Mouse (Mus musculus): ENCODE measurements around the gene Kif2c. TPM values are rescaled to one million over a fixed set of nuclear protein-coding genes. Genes with fewer than 3 reads are reported as not detected.
"Not testable (repeated sequence)": the region's sequence is repeated elsewhere in the genome, so short reads cannot be mapped to it uniquely, and the experiment has no call there.

The Kif2c gene
- polyA plus RNA-seq, 1 experiment from 2014 or later: 45.8 TPM

- H3K27ac ChIP-seq (replicated peaks): peak overlapping the region; percentile 65
Measured at GRCm38 (mm10) chr4:117182759-117183096, 289 bp upstream of the Kif2c start.

GRCm38 (mm10) chr4:117169936-117170335 is 12.5 kb downstream of the Kif2c start:
- H3K36me3 ChIP-seq: peaks cover 92% of the 10 kb centered on the region
- 87% methylated on average over 5 of the region's 5 CpGs for WGBS
- ATAC-seq (ENCODE audit: insufficient number of reproducible peaks, low FRiP score, low TSS enrichment, low read depth): no peak

More at GRCm38 (mm10) chr4:117182759-117183096, 289 bp upstream of the Kif2c start:
- Histone ChIP-seq H3K4me1 (peaks cover 17% of the 10 kb centered on the region), H3K9ac (peak overlapping the region; percentile 41), H3K4me2 (replicated peaks) (peak overlapping the region; percentile 93), H3K36me3 (peaks cover 19% of the 10 kb centered on the region; the same call in 1 of the 2 replicates), H3K4me3 (replicated peaks) (peak overlapping the region; percentile 73)
- peak; percentile 14; the same call in 1 of the 2 replicates for ATAC-seq (ENCODE audit: insufficient number of reproducible peaks, low FRiP score, low TSS enrichment, low read depth)
- not testable (repeated sequence) for H3K9me3 ChIP-seq (replicated peaks); H3K27me3 ChIP-seq
- 10% methylated on average over 9 of the region's 9 CpGs for WGBS

GRCm38 (mm10) chr4:117161183-117161582 is 21.3 kb downstream of the Kif2c start:
- 71% methylated on average over 4 of the region's 4 CpGs for WGBS
- no peak overlapping the region for H3K9ac ChIP-seq

More at GRCm38 (mm10) chr4:117169936-117170335, 12.5 kb downstream of the Kif2c start:
- Histone ChIP-seq H3K4me2 (replicated peaks) (no peak overlapping the region), H3K9ac (no peak overlapping the region), H3K27me3 (no peaks in the 10 kb centered on the region), H3K9me3 (replicated peaks) (no peaks in the 10 kb centered on the region), H3K27ac (replicated peaks) (no peak overlapping the region), H3K4me3 (replicated peaks) (no peak overlapping the region), H3K4me1 (no peaks in the 10 kb centered on the region)

GRCm38 (mm10) chr4:117159666-117160065 is 22.8 kb downstream of the Kif2c start:
- Histone ChIP-seq H3K4me3 (replicated peaks) (no peak overlapping the region), H3K36me3 (peaks cover 41% of the 10 kb centered on the region), H3K4me1 (0 out of 2 replicates have a peak, but pooled peaks cover 3% of the 10 kb centered on the region), H3K4me2 (replicated peaks) (no peak overlapping the region), H3K27ac (replicated peaks) (no peak overlapping the region), H3K27me3 (no peaks in the 10 kb centered on the region), H3K9me3 (replicated peaks) (no peaks in the 10 kb centered on the region), H3K9ac (no peak overlapping the region)
- WGBS: 64% methylated on average over 10 of the region's 10 CpGs
- no peak for ATAC-seq (ENCODE audit: insufficient number of reproducible peaks, low FRiP score, low TSS enrichment, low read depth)

More at GRCm38 (mm10) chr4:117161183-117161582, 21.3 kb downstream of the Kif2c start:
- Histone ChIP-seq H3K36me3 (peaks cover 56% of the 10 kb centered on the region), H3K9me3 (replicated peaks) (no peaks in the 10 kb centered on the region), H3K4me2 (replicated peaks) (no peak overlapping the region), H3K4me3 (replicated peaks) (no peak overlapping the region), H3K4me1 (no peaks in the 10 kb centered on the region), H3K27me3 (no peaks in the 10 kb centered on the region), H3K27ac (replicated peaks) (no peak overlapping the region)
- ATAC-seq (ENCODE audit: insufficient number of reproducible peaks, low FRiP score, low TSS enrichment, low read depth): no peak

DNA sequence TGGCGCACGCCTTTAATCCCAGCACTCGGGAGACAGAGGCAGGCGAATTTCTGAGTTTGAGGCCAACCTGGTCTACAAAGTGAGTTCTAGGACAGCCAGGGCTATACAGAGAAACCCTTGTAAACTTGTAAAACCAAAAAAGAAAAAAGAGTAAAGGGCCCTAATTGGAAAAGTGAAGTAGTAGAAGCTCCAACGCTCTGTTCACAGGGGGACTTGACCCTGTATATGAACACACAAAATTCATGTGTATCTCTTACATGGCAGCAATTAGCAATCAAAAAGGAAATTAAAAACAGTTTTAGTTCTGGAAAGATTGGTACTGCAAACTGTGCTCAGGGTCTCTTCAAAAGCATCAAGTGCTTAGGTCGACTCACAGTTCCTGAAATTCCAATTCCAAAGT is 26.1 kb downstream of the Kif2c start:
- H3K27ac ChIP-seq (replicated peaks): peak overlapping the region; percentile 96
- H3K4me1 ChIP-seq: peaks cover 21% of the 10 kb centered on the region
- no peaks in the 10 kb centered on the region for H3K9me3 ChIP-seq (replicated peaks)
- H3K4me3 ChIP-seq (replicated peaks): peak overlapping the region; percentile 83
- H3K4me2 ChIP-seq (replicated peaks): peak overlapping the region; percentile 79
- no peak for ATAC-seq (ENCODE audit: insufficient number of reproducible peaks, low FRiP score, low TSS enrichment, low read depth)
- H3K27me3 ChIP-seq: no peaks in the 10 kb centered on the region
- H3K9ac ChIP-seq: no peak overlapping the region; the same call in 1 of the 2 replicates
- WGBS: 26% methylated on average over 6 of the region's 6 CpGs
- H3K36me3 ChIP-seq: peaks cover 38% of the 10 kb centered on the region

GRCm38 (mm10) chr4:117155792-117156355 is 26.6 kb downstream of the Kif2c start, which contains the start of gene Rps8:
Rps8 (minus strand) TSS chr4:117156243.
- Histone ChIP-seq H3K27me3 (no peaks in the 10 kb centered on the region), H3K9me3 (replicated peaks) (no peaks in the 10 kb centered on the region), H3K4me2 (replicated peaks) (peak within 1 kb of the TSS; percentile 79), H3K36me3 (peaks cover 39% of the 10 kb centered on the region), H3K4me3 (replicated peaks) (peak within 1 kb of the TSS; percentile 83), H3K9ac (peak within 1 kb of the TSS; percentile 98), H3K4me1 (peaks cover 21% of the 10 kb centered on the region), H3K27ac (replicated peaks) (peak within 1 kb of the TSS; percentile 96)
- peak; percentile 91 for ATAC-seq (ENCODE audit: insufficient number of reproducible peaks, low FRiP score, low TSS enrichment, low read depth)
- WGBS: under 1% methylated on average over 52 of the region's 52 CpGs

- Histone ChIP-seq H3K27ac (replicated peaks) (peak overlapping the region; percentile 96), H3K4me1 (peaks cover 21% of the 10 kb centered on the region), H3K27me3 (no peaks in the 10 kb centered on the region), H3K36me3 (peaks cover 43% of the 10 kb centered on the region), H3K9ac (peak overlapping the region; percentile 98), H3K4me2 (replicated peaks) (peak overlapping the region; percentile 79), H3K4me3 (replicated peaks) (peak overlapping the region; percentile 83), H3K9me3 (replicated peaks) (no peaks in the 10 kb centered on the region)
- under 1% methylated on average over 44 of the region's 44 CpGs for WGBS
- no peak for ATAC-seq (ENCODE audit: insufficient number of reproducible peaks, low FRiP score, low TSS enrichment, low read depth)
Measured at GRCm38 (mm10) chr4:117155020-117155791, 27.2 kb downstream of the Kif2c start.

DNA sequence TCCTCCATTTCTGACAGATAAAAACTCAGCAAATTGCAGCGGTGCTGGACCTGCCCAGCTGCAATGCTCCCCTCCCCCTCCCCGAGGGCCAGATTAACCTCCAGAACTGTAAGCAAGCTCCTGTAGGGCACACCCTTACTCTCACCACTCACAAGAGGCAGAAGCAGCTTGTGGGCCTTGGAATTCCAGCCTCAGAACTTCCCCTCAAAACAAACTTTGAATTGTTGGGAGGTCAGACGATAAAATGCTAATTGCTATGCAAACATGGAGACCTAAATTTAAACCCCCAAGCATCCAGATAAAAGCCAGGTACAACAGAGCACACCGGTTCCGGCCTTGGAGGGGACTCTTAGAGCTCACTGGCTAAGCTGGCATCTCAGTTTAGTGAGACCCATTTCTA is 29.7 kb downstream of the Kif2c start:
- Histone ChIP-seq H3K9ac (no peak overlapping the region), H3K36me3 (peaks cover 55% of the 10 kb centered on the region), H3K4me1 (peaks cover 21% of the 10 kb centered on the region), H3K4me3 (replicated peaks) (no peak overlapping the region), H3K4me2 (replicated peaks) (no peak overlapping the region), H3K9me3 (replicated peaks) (no peaks in the 10 kb centered on the region), H3K27me3 (no peaks in the 10 kb centered on the region), H3K27ac (replicated peaks) (no peak overlapping the region)
- WGBS: 70% methylated on average over 5 of the region's 5 CpGs
- no peak for ATAC-seq (ENCODE audit: insufficient number of reproducible peaks, low FRiP score, low TSS enrichment, low read depth)

DNA sequence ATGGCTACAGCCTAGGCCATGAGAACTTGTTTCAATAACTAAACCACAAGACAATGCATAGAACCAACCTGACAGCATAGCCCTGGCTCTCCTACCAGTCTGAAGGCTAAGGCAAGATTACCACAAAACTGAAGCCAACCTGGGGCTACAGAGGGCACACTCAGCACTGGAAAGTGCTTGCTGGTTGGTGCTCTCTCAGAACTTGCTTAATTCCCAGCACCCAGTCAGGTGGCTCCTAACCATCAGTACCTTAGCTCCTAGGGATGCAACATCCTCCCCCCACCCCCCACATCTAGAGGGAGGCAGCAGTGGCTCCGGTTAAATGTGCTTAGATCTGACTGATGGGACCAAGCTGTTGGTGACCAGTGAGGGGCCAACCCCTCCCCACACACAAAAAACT is 31.0 kb downstream of the Kif2c start:
- ATAC-seq (ENCODE audit: insufficient number of reproducible peaks, low FRiP score, low TSS enrichment, low read depth): no peak

GRCm38 (mm10) chr4:117150212-117150733 is 32.2 kb downstream of the Kif2c start:
- no peak for ATAC-seq (ENCODE audit: insufficient number of reproducible peaks, low FRiP score, low TSS enrichment, low read depth)
- peaks cover 55% of the 10 kb centered on the region for H3K36me3 ChIP-seq
- WGBS: 87% methylated on average over 6 of the region's 6 CpGs

More for the DNA sequence above, 31.0 kb downstream of the Kif2c start:
- Histone ChIP-seq H3K4me2 (replicated peaks) (no peak overlapping the region), H3K36me3 (peaks cover 55% of the 10 kb centered on the region), H3K27me3 (no peaks in the 10 kb centered on the region), H3K9ac (no peak overlapping the region), H3K4me3 (replicated peaks) (no peak overlapping the region), H3K9me3 (replicated peaks) (no peaks in the 10 kb centered on the region), H3K27ac (replicated peaks) (no peak overlapping the region), H3K4me1 (peaks cover 21% of the 10 kb centered on the region)
- 64% methylated on average over 1 of the region's 1 CpGs for WGBS

More at GRCm38 (mm10) chr4:117150212-117150733, 32.2 kb downstream of the Kif2c start:
- no peaks in the 10 kb centered on the region for H3K9me3 ChIP-seq (replicated peaks)
- H3K4me1 ChIP-seq: peaks cover 21% of the 10 kb centered on the region
- no peak overlapping the region for H3K27ac ChIP-seq (replicated peaks)
- H3K27me3 ChIP-seq: no peaks in the 10 kb centered on the region
- H3K4me3 ChIP-seq (replicated peaks): no peak overlapping the region
- H3K9ac ChIP-seq: no peak overlapping the region
- no peak overlapping the region for H3K4me2 ChIP-seq (replicated peaks)

All from embryonic facial prominence, embryonic 15.5 days (tissue).